Mouse (Mus musculus) limb, embryonic 10.5 days (tissue): Measurements from ENCODE around the gene Cyp46a1. TPM values are rescaled to one million over a fixed set of nuclear protein-coding genes. Genes with fewer than 3 reads are reported as not detected.

ENCODE experiments used
- DNase-seq: peaks from one replicate; pipeline ENCODE4 v3.0.0-alpha.2; 2017; ENCODE audit warnings: low spot score
- H3K27ac ChIP-seq: fragments of 300-500 bp; sonication (generic); 2 replicates; pipeline ENCODE4 v1.5.1; 2016; ENCODE audit warnings: mild to moderate bottlenecking
- H3K27me3 ChIP-seq: fragments of 300-500 bp; sonication (generic); 2 replicates; pipeline ENCODE4 v1.6.1; 2016; ENCODE audit warnings: low read depth, mild to moderate bottlenecking; ENCODE audit not compliant: poor library complexity, severe bottlenecking
- H3K36me3 ChIP-seq: fragments of 300-500 bp; sonication (generic); 2 replicates; pipeline ENCODE4 v1.6.1; 2016; ENCODE audit warnings: mild to moderate bottlenecking, moderate library complexity
- H3K4me1 ChIP-seq: fragments of 300-500 bp; sonication (generic); 2 replicates; pipeline ENCODE4 v1.6.1; 2016
- H3K4me3 ChIP-seq: fragments of 300-500 bp; sonication (generic); 2 replicates; pipeline ENCODE4 v1.5.1; 2016; ENCODE audit warnings: mild to moderate bottlenecking, moderate library complexity
- H3K9me3 ChIP-seq: fragments of 300-500 bp; sonication (generic); replicated peaks from 2 replicates; pipeline ENCODE4 v1.6.1; 2016; ENCODE audit warnings: mild to moderate bottlenecking
- WGBS: fragments of 180-500 bp; shearing (Covaris S2); methylation state at CpG from one replicate; pipeline ENCODE4 v1.1.7; 2016; 5-methylcytosine and 5-hydroxymethylcytosine counted together
- polyA plus RNA-seq: library from polyadenylated mRNA; unstranded; fragments of >200 nt; fragmentation: Nextera tagmentation; extraction: Ambion mirVana; gene quantifications from 2 replicates; pipeline ENCODE4 v1.2.1, GENCODE M21; 2016

Gene Cyp46a1
- polyA plus RNA-seq, 1 experiment from 2014 or later, result 2.0 TPM

GRCm38 (mm10) chr12:108374689-108375088 lies 40.5 kb downstream of the Cyp46a1 start:
- H3K4me3 ChIP-seq, result no peak overlapping the region
- no peaks in the 10 kb centered on the region; the same call in 1 of the 2 replicates for H3K27me3 ChIP-seq
- no peaks in the 10 kb centered on the region for H3K36me3 ChIP-seq
- H3K9me3 ChIP-seq, result no peaks in the 10 kb centered on the region
- DNase-seq, result no peak
- WGBS, result 86% methylated on average over 8 of the region's 8 CpGs
- peak overlapping the region; percentile 77 for H3K27ac ChIP-seq
- H3K4me1 ChIP-seq, result peaks cover 62% of the 10 kb centered on the region

GRCm38 (mm10) chr12:108378379-108379133 lies 44.4 kb downstream of the Cyp46a1 start:
- Histone ChIP-seq H3K9me3 (no peaks in the 10 kb centered on the region), H3K4me3 (no peak overlapping the region), H3K27ac (no peak overlapping the region), H3K4me1 (peaks cover 26% of the 10 kb centered on the region), H3K27me3 (no peaks in the 10 kb centered on the region), H3K36me3 (no peaks in the 10 kb centered on the region)
- no peak for DNase-seq
- WGBS, result 92% methylated on average over 13 of the region's 13 CpGs

DNA sequence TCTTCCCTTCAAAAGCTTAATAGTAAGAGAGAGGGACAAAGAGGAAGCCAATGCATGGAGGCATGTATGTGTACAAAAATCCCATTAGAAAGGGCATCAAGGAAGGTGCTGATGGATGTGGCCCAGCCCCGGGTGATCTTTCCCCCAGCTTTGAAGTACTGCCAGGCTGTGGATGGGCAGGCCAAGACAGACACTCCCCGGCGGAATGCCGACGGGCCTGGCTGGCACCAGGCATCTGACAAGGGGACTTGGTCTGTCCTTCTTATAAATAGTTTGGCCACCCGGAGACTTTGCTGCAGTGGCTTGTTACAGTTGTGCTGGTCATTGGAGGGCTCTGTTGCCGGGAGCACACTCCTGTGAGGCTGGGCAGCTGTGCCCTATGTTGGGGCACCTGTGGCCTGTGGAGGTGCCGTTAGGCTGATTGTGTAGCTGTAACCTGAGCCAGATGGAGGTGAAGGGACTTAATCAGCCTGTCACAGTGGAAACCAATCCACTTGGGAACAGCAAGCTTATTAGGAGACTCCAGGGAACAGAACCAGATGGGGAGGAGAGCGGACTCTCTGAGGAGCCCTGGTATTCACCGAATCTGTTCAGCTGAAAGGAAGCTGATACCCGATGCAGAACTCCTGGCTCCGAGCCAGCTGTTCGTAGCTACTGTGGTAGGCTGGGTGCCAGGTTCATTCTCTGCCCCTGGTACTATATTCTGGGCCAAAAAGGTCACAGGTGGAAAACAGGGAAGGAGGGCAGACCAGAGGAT lies 52.5 kb downstream of the Cyp46a1 start:
- Histone ChIP-seq H3K4me3 (no peak overlapping the region), H3K27me3 (no peaks in the 10 kb centered on the region), H3K27ac (no peak overlapping the region), H3K9me3 (no peaks in the 10 kb centered on the region), H3K4me1 (peaks cover 26% of the 10 kb centered on the region), H3K36me3 (no peaks in the 10 kb centered on the region)
- no peak for DNase-seq
- 72% methylated on average over 13 of the region's 13 CpGs for WGBS

DNA sequence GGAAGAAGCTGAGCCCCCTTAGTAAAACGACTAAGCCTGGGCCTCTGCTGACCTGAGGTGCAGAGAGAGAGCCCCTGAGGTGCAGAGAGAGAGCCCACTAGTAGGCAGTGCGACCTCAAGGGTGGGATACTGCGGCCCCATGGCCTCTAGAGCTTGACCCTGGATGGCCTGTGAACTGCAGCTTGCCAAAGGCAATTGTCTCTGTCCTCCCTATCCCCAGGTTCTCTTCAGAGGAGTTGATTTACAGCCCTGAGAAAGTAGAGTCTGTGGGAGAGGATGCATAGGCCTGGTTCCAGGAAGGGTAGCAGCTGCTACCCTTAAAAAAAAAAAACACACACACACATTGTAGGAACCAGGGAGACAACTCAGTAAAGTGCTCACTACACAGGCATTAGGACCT lies 55.5 kb downstream of the Cyp46a1 start:
- no peak for DNase-seq
- Histone ChIP-seq H3K27me3 (no peaks in the 10 kb centered on the region), H3K9me3 (no peaks in the 10 kb centered on the region), H3K4me1 (peaks cover 31% of the 10 kb centered on the region), H3K4me3 (no peak overlapping the region), H3K36me3 (no peaks in the 10 kb centered on the region), H3K27ac (0 out of 2 replicates have a peak overlapping the region, but pooled peaks have one; percentile 9)
- 28% methylated on average over 3 of the region's 3 CpGs for WGBS

DNA sequence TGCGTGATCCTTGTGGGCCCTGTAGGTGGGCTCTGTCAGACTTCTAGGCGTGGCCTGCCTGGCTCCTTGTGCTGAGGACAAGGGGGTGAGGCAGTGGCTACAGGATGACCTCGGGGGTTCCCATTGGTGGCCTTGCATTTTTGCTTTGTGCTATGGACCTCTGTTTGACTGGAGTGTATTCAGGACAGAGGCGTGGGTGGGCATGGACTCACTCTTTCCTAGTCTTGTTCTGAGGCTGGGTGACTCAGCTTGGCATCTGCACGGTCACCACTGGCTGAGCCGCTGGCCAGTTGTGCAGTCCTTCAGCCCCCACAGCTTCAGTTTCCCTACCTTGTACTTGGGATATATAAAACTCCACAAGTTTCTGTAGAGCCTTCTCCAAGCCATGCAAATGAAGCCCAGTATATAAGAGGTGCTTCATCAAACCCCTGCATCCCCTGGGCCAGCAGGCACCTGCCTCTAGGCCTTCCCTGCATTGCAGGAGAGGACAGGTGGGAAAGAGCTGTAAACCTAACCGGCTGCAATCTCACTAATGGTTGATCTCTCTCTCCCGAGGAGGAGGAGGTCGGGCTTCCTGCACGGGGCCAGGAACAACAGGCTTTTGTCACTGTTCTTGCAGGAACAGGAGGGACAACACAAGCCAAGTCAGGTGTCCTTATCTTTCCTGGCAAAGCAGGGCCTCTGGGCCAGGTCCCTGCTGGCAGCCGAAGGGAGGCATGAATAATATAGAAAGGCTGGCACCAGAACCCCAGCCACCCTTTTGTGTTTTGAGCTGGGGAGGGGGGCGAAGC lies 58.3 kb downstream of the Cyp46a1 start:
- Histone ChIP-seq H3K27ac (no peak overlapping the region), H3K4me1 (peaks cover 30% of the 10 kb centered on the region), H3K4me3 (no peak overlapping the region), H3K9me3 (no peaks in the 10 kb centered on the region), H3K27me3 (no peaks in the 10 kb centered on the region), H3K36me3 (no peaks in the 10 kb centered on the region)
- 75% methylated on average over 12 of the region's 12 CpGs for WGBS
- DNase-seq, result no peak

DNA sequence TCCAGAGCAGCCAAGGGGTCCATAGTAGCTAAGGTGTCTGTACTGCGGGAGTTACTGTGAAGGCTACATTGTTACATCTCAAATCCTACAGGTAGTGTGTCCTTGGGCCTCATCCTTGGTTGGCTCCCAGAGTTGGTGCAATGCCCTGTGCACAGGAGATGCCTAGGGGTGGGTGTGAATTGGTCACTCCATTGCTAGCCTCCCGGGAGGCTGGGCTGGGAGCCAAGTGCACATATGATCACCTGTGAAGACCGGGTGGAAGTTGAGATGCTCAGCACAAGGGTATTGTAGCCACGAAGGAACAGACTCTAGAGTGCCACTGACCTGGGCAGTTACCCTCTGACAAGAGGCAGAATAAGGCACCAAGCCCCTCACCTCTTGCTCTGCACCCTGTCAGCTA lies 58.9 kb downstream of the Cyp46a1 start:
- no peak overlapping the region for H3K27ac ChIP-seq
- no peak for DNase-seq
- no peaks in the 10 kb centered on the region for H3K27me3 ChIP-seq
- H3K4me1 ChIP-seq, result peaks cover 27% of the 10 kb centered on the region
- no peaks in the 10 kb centered on the region for H3K36me3 ChIP-seq
- no peak overlapping the region for H3K4me3 ChIP-seq
- WGBS, result 91% methylated on average over 4 of the region's 4 CpGs
- H3K9me3 ChIP-seq, result no peaks in the 10 kb centered on the region

DNA sequence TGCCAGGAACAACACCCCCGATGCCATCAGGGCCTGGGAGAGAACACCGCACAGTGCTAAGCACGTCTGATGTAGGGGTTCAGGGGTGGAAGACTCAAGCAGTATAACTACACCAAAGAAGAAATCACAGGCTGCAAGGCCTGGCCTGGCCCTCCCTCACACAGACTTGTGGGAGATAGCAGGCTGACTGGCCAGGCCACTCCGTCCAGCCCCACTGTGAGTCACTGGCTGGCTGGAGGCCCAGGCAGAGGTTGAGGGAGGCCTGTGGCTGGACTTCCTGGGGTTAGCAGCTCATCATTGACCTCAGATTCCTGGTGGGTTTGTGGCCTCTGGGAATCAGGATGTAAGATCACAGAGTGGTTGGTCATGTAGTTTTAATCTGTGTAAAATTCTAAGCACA lies 59.5 kb downstream of the Cyp46a1 start:
- Histone ChIP-seq H3K27me3 (no peaks in the 10 kb centered on the region), H3K4me3 (no peak overlapping the region), H3K4me1 (peaks cover 27% of the 10 kb centered on the region), H3K27ac (no peak overlapping the region), H3K36me3 (no peaks in the 10 kb centered on the region), H3K9me3 (no peaks in the 10 kb centered on the region)
- DNase-seq, result no peak
- 76% methylated on average over 4 of the region's 4 CpGs for WGBS

GRCm38 (mm10) chr12:108394534-108395284 lies 60.5 kb downstream of the Cyp46a1 start:
- H3K27me3 ChIP-seq, result no peaks in the 10 kb centered on the region
- no peak overlapping the region for H3K4me3 ChIP-seq
- H3K9me3 ChIP-seq, result no peaks in the 10 kb centered on the region
- H3K27ac ChIP-seq, result no peak overlapping the region
- DNase-seq, result no peak
- peaks cover 25% of the 10 kb centered on the region for H3K4me1 ChIP-seq
- WGBS, result 89% methylated on average over 17 of the region's 17 CpGs
- no peaks in the 10 kb centered on the region for H3K36me3 ChIP-seq

- no peak overlapping the region; the same call in 1 of the 2 replicates for H3K27ac ChIP-seq
- DNase-seq, result no peak
Observed at GRCm38 (mm10) chr12:108395285-108395660, 61.1 kb downstream of the Cyp46a1 start.

DNA sequence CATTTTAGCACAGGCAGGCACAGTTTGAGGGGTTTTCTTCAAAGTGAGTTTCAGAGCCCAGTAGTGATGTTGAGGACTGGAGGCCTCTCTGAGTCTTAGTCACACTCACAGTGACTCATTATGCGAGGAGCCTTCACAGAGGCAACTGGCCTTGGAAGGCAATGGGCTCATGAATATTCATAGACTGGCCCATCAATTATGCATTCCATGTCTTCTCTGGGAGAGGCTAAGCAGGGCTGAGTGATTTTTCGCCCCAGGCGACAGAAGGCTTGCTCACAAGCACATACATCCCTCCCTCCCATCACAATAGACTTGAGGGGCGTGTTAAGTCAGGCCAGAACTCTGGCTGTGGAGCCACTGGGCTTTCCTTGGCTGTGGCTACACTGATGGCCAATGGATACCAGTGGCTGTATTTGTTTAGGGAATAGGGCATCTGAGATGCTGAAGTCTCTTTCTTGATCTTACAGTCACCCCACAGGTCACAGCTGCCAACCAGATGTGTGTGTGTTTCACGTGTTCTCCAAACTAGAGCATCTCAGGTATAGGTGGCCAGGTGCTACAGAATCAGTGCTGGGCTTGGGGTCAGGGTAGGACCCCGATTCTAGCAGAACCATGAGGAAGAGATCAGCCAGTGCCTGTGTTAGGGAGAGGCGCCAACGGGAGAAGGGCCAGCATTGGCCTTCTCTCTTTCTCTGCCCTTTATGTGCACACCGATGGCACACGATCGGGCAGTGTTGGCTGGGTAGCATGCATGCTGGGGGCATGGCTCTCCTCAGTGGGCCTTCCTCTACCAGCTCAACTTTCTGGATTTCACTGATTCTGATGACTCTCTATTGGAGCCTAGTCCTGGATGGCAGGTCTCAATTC lies 62.1 kb downstream of the Cyp46a1 start:
- WGBS, result 74% methylated on average over 11 of the region's 11 CpGs
- no peaks in the 10 kb centered on the region for H3K27me3 ChIP-seq
- no peaks in the 10 kb centered on the region for H3K36me3 ChIP-seq
- DNase-seq, result no peak
- no peak overlapping the region for H3K27ac ChIP-seq
- no peaks in the 10 kb centered on the region for H3K9me3 ChIP-seq
- peaks cover 22% of the 10 kb centered on the region for H3K4me1 ChIP-seq
- H3K4me3 ChIP-seq, result no peak overlapping the region

More at GRCm38 (mm10) chr12:108395285-108395660, 61.1 kb downstream of the Cyp46a1 start:
- peaks cover 22% of the 10 kb centered on the region for H3K4me1 ChIP-seq
- no peaks in the 10 kb centered on the region for H3K36me3 ChIP-seq
- 81% methylated on average over 6 of the region's 6 CpGs for WGBS
- H3K27me3 ChIP-seq, result no peaks in the 10 kb centered on the region
- H3K4me3 ChIP-seq, result no peak overlapping the region
- no peaks in the 10 kb centered on the region for H3K9me3 ChIP-seq

DNA sequence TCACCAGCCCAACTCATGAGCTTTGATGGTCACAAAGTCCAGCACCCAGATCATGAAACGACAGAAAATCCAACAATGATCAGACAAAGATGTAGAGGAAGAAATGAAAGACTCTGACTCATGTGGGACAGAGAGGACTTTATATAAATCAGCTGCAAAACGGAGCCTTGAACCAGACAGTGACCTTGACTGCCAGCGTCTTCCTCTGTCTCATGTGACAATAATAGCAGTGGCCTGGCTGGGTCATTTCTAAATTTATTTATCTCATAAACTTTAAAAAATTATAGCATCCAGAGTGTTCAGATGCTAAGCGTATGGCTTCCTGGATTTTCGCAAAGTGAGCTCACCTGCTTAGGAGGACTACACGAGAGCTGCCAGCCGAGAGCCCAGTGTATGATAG lies 64.5 kb downstream of the Cyp46a1 start:
- Histone ChIP-seq H3K4me1 (peaks cover 18% of the 10 kb centered on the region), H3K9me3 (no peaks in the 10 kb centered on the region), H3K36me3 (no peaks in the 10 kb centered on the region), H3K4me3 (no peak overlapping the region), H3K27me3 (no peaks in the 10 kb centered on the region), H3K27ac (no peak overlapping the region)
- WGBS, result 93% methylated on average over 7 of the region's 7 CpGs
- no peak for DNase-seq
